Mouse (Mus musculus) thymus, postnatal 4 days (tissue): ENCODE measurements around the gene Pafah1b1.

Source experiments
- DNase-seq: peaks from one replicate; pipeline ENCODE4 v3.0.0; 2021

Pafah1b1 gene

DNA sequence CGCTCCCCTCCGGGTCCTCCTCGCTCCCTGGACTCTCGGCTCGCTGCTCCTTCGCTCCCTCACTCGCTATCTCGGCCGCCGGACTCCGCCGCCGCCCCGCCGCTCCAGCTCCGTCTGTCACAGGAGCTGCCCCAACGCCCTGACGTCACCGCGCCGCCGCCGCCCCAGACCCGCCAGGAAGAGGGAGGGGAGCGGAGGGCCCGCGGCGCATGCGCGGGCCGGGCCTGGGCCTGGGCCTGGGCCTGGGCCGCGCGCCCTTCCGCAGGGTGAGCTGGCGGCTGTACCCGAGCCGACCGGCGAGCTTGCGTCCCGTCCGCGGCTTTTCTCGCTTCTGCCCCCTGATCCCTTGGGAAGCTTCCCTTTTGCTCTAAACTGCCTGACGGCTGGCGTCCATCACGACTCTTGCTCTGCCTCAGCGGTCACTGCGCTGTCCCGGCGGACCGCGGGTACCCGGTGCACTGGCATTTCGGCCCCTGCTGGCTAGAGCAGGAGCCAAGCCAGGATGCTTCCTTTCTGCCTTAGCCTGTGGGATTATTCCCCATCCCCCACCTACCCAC, at the start of gene Pafah1b1:
Gene Pafah1b1 (minus strand): TSS at position 436 of the 557 bp plus-strand sequence.
- peak; percentile 98 for DNase-seq

DNA sequence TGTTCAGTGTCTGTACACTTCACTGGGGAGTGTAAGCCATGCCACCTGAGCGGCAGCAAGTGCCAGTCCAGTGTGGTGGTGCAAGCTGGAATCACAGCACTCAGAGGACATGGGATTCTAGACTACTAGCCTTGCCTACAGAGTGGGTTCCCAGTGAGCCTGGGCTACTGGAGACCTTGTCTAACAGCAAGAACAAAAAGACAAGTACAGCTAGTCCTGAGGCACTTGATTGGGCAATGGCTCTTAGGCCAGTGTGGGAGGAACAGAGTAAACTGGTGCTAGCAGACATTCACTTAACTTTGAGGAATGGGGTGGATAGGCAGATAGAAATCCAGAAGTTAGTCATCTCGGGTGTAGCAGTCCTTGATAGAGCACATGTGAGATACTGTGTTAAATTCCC, 47.9 kb upstream of the Pafah1b1 start:
- DNase-seq = no peak

GRCm38 (mm10) chr11:74771650-74772049, 47.2 kb upstream of the Pafah1b1 start:
- no peak for DNase-seq

DNA sequence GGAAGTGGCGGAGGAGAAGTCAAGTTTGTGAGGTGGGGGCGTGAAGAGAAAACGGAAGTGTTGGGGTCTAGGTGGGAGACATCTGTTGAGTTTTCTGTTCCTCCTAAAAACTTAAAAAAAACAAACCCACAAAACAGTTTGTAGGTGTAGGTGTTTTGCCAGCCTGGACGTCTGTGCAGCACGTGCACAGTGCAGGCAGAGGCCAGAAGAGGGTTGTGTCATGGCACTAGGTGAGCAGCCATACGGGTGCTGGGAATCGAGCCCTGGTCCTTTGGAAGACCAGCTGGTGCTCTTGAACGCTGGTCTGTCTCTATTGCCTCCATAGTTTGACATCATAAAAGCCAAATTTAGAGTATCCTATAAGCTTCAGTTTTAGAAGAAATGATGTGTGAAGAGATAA, 46.8 kb upstream of the Pafah1b1 start:
- no peak for DNase-seq

- peak; percentile 91 for DNase-seq
Observed at GRCm38 (mm10) chr11:74770595-74771207, 46.2 kb upstream of the Pafah1b1 start, which contains the start of gene Mettl16. Gene Mettl16, plus strand, starts transcription at chr11:74770830.

DNA sequence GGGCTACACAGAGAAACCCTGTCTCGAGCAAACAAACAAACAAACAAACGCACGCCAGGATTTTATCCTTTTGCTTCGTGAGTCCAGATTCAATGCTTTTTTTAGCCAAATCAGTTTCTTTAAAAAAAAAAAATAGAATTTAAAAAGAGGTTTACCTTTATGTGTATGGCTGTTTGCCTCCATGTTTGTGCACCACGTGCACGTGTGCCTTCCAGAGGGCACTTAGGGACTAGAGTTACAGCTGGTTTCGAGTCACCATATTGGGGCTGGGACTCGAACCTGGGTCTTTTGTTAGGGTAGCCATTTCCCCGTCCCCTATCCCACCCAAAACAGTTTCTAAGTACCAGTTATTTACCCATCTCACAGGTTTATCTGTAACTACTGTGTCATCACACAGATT, 45.6 kb upstream of the Pafah1b1 start:
- no peak for DNase-seq

DNA sequence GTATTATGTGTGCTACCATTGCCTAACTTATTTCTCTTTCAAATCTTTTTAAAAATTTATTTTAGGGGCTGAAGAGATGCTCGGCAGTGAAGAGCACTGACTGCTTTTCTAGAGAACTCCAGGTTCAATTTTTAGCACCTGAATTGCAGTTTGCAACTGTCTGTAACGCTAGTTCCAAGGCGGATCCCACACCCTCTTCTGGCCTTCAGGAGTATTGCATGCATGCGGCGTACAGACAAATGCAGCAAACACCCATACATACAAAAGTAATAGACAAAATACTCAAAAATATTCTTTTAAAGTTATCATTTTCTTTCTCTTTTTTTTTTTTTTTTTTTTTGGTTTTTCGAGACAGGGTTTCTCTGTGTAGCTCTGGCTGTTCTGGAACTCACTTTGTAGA, 43.6 kb upstream of the Pafah1b1 start:
- DNase-seq = peak; percentile 81

DNA sequence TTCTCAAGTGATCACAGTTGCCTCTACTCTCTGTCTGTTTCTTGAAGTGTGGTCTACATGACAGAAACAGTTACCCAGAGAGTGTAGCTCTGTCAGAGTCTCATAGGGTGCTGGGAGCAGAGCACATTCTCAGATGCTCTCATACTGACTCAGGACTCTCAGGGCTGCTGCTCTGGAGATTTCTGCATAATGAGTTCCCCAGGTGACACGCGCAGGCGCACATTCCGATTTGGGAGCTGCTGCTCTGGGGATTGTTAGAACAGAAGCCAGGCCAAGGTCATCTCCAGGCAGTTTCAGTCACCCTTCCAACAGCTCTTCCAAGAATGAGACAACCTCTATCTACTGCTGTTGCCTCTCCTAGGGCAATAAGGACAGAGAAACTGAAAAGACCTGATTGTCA, 43.0 kb upstream of the Pafah1b1 start:
- no peak for DNase-seq

GRCm38 (mm10) chr11:74763960-74764625, 39.6 kb upstream of the Pafah1b1 start:
- no peak for DNase-seq

DNA sequence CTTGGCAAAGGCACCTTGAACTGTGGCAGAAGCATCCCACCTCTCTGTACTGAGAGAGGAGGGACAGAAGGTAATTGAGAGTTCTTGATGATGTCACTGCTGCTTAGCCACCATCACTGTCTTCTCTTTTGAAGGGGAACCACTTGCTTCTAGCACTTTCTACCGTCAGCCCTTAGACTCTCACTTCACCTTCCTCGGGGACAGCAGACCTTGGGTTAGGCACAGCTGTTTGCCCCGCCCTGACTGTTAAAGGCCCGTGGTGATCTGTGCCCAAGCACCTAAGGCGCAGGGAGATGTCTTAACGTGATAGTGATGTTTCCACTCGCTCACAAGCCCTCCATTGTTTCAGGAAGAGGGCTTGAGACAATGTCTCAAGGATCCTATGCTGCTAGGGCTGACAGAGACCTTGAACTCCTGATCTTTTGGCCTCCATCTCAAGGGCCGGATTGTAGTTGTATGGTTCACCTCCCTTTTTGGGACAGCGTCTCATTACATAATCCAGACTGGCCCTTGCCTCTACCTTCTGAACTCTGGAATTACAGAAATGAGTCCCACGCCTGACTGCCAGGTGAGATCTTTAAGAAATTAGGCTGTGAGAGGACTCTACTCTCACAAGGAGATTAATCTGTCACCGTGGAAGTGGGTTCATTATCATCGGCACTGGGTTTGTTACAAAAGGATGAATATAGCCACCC, 36.7 kb upstream of the Pafah1b1 start:
- DNase-seq = no peak

DNA sequence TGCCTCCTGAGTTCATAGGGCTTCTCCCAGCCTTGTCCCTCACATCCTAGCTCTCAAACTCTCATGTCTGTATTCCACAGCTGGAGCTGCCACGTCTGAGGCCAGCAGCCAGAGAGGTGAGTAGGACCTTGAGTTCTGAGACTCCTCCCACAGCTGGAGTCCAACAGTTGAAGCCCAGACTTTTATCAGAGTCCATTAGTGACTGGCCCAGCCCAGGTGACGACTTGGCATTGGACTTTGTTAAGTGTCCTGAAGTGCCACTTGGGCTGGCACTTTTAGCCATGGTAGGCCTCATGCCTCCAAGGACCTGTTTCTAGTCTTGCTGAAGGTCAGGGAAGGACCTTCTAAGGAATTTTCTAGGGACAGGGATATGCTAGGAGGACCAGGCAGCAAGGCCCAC, 32.2 kb upstream of the Pafah1b1 start:
- DNase-seq = no peak

DNA sequence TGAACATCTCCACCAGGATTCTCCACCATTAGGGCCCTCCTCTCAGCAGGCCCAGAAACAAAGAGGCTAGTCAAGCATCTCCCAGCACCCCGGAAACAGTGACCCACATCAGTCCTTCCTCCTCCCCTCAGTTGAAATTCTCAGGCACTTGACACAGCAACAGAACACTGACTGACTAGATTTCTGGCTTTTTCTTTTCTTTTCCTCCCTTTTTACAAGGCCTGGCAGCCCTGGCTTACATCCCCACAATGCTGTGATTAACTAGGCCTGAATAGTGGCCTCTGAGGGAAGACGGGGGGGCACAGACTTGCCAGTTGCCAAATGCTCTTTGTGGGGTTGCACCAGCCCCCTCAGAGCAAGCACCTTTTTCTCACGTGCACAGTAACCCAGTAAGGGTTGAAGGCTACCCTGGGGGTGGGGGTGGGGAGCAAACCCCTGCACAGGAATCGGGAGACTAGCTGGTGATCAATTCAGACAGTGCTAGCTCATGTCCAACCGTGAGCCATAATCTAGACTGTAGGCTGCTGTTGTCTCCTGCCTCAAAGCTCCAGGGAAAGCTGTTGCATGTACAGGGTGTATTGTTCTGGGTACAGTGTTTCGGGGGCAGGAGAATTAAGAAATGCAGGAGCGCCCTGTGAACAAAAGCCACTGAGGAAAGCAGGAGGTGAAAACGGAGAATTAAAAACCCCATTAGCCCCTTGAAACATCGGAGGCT, 27.0 kb upstream of the Pafah1b1 start:
- DNase-seq = no peak

- DNase-seq = no peak
Observed at GRCm38 (mm10) chr11:74750662-74751351, 26.3 kb upstream of the Pafah1b1 start.

DNA sequence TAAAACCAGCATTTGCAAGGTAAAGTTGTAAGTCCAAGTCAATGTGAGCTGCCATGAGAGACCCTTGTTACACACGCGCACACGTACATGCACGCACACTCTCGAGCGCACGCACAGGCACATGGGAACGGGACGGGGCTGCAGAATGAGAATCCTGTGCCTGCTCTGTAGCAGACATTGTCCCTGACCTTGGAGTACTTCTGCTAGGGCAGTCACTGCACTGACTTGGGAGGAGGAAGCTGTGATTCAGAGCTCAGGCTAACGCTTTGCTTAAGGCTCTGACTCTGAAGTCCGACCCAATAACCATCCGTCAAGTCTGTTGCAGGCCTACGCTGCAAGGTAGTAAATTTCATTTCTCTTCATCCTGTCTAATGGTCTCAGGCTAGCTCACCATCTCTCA, 24.8 kb upstream of the Pafah1b1 start:
- DNase-seq = no peak

DNA sequence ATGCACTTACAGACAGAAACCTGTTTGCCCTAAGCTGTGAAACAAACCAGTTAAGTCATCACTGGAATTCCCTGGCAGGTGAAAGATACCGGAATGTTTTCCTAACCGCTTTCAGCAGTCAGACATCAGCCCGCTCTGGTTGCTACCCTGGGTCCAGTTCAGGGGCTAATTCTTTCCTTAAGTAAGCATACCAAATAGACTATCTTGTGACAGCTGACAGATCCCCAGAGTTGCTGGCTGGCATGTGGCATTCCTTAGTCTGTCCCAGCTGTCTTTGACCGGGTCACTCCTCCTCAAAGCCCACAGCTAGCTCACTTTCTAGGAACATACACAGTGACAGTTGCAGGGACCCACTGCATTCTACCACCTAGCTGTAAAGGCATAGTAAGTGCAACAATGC, 23.6 kb upstream of the Pafah1b1 start:
- DNase-seq = no peak

DNA sequence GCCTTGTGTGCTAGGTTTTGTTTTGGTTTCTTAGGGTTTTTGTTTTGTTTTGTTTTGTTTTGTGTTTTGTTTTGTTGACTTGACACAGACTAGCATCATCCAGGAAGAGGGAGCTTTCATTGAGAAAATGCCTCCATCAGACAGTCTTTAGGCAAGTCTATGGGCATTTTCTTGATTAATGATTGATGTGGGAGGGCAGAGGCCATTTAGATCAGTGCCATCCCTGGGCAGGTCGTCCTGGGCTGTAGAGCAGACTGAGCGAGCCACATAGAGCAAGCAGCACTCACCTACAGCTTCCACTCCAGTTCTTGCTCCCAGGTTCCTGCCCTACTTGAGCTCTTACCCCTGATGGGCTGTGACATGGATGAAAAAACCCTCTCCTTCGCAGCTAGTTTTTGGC, 13.4 kb upstream of the Pafah1b1 start:
- DNase-seq = no peak

DNA sequence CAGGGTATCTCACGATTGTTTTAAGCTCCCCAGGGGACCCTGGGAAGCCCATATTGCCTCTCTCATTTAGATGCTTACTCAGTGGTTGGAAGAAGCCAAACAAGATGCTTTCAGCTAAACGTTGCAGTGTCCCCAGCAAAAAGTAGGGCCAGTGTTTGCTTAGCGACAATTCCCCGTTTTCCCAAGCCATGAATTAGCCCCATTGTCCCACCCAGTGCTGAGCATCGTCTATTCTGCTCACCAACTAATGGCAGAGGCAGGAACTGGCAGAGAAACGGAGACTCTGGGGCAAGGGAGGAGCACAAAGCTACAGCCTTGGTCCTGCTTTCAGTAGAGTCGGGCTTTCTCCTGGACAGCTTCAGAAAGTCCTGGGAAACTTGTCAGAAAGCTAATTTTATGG, 10.4 kb upstream of the Pafah1b1 start:
- no peak for DNase-seq

DNA sequence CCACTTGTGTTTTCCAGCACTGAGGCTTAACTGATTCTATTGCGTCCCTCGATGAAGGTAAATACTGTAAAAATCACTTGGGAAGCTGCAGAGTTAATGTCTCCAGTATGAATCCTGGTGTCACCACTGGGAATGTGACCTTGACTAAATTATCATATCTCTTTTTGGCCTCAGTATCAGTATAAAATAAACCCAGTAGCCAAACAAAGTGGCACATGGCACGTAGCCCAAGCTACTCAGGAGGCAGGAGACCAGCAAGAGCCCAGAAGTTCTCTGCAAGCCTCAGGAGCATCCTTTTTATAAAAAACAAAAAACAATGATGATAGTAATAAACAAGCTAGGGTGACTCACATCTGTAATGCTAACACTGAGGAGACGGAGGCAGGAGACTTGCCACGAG, 711 bp upstream of the Pafah1b1 start:
- DNase-seq = no peak

DNA sequence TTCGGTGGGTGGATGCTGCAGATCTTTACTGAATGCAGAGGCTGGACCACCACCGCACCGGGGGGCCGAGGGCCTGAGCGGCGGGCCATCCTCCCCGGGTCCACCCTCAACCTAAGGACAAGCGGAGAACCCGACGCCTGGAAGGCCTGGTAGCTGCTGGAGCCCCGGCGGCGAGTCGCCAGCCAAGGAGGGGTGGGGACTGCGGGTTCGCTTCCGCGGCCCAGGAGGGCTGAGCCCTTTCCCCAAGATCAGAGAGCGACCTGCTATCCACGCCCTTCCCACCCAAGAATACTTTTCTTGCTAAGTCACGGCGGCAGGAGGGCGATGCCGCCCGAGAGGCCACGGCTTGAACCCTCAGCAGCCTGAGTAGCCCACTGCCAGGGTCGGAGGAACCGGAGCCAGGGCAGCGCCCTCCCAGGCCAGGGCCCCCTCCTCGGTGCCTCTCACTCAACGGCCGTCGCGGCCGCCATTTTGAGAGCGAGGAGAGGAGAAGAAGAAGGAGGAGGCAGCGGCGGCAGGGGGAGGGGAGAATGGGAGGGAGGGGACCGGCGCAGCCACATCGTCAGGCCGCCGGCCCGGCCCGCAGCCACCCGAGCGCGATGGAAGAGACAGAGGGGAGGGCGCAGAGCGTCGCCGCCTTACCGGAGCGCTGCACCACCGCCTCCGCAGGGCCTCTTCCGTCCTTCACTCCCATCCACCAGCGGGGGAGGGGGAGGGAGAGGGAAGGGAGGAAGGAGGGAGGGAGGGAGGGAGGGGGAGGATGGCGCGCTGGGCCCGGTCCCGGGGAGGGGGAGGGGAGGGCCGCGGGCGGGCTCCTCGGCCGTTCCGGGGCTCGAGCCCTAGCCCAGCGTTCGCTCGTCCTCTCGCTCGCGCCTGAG, 874 bp downstream of the Pafah1b1 start:
- DNase-seq = peak; percentile 88

DNA sequence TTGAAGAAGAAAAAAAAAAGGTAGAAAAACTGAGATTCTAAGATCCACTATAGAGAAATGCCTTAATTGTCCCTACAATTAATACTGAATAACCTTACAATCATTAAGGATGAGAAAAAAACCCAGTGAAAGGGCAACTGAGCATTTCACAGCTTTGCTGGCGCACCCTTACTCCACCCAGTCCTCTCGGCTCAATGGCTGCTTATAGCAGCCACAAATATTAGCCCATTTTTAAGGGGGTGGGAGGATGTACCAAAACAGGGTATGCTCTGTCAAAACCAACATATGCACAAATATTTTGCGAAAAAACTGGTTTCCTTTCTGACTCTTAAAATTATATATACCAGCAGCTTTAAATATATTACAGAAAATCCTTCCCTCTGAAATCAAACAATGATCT, 2.5 kb downstream of the Pafah1b1 start:
- no peak for DNase-seq

DNA sequence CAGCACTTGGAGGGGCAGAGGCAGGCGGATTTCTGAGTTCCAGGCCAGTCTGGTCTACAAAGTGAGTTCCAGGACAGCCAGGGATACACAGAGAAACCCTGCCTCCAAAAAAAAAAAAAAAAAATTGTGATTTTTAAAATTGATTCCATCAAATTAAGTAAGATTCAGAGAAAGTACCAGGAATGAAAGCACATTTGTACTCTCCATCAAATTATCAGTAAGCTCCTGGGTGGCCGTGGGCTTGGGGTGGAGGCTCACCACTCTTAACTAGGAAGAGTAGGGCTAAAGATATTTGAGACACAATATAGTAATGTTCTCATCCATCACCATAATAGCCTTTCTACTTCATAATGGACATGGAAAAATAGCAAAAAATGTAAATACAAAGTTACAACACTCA, 3.3 kb downstream of the Pafah1b1 start:
- no peak for DNase-seq

DNA sequence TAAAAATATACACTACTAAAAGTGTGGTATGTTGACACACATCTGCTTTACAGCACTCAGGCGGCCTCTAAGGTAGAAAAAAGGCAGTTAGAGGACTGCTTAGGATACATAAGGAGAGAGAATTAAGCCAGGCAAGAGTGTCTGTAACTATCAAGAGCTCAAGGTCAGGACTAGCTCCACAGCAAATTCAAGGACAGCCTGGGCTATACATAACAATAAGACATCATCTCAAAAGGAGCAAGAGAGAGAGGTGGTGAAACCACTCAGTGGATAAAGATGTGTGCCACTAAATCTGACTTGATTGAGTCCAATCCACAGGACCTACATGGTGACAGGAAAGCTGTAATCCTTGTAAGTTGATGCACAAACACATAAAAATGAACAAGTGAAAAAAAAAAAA, 3.8 kb downstream of the Pafah1b1 start:
- no peak for DNase-seq
